Mouse (Mus musculus) lung, adult 18-20 months (tissue): ENCODE data around the gene Fdxr.
A peak's percentile ranks its signal among the peaks of the same experiment; 100 is the strongest.

Experiments used
- DNase-seq, 2 experiments: peaks; one replicate each; pipeline ENCODE4 v3.0.0; 2022; ENCODE audit warnings: mixed read lengths in 2 of 2

Gene Fdxr

DNA sequence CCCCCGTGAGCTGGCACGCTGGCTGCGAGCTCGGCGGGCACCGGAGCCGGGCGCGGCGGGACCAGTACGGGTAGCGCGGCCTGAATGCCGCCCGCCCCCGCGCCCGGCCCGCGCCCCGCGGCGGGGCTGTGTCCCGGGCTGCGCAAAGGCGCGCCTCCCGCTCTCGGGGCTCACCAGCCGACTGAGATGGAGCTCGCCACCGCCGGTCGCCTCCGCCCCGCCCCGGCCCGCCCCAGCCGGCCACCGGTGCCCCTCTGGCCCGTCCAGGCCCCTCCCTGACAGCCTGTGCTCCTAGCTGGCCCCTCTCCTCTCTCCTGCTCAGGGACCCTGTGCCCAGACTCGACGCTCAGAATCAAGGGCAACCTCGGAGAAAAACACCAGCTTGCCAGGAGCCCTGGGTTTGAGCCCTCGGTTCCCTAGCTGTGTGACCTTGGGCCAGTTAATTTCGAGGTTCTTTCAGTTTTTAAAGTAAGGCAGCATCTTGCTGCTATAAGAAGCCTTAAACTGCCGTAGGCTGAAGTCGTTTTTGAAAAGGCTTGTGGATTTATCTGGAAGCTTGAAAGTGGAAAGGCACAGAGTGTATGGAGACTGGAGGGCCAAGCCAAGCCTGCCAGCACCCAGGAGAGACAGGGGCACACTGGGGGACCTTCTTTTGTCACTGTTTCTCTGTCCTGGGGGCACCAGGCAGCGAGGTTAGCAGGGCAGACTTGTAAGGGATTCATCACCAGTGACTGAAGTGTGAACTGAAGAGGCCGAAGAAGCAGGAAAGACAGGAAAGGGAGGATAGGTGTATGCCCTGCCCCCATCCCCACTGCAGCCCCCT is 9.6 kb downstream of the Fdxr start, which contains the start of gene Grin2c:
Gene Grin2c, minus strand, starts transcription at position 183 of the 823 bp plus-strand sequence.
- no peak for DNase-seq

DNA sequence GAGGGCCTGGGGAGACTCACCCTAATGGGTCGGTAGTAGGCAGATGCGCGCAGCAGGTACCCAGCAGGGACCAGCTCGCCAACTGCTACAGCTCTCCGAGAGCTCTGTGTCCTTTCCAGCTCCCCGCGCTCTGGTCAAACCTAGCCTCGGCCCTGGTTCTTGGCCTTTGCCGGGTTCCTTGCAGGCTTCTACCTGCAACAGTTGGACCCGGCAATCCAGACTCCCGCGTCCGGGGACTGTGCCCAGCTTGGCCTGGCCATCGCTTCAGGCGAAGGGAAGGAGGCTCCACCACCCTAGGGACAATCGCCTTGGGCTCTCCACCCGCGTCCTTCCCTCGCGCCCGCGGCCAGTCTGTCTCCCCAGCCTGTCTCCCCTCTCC is 10.5 kb downstream of the Fdxr start:
- no peak for DNase-seq

DNA sequence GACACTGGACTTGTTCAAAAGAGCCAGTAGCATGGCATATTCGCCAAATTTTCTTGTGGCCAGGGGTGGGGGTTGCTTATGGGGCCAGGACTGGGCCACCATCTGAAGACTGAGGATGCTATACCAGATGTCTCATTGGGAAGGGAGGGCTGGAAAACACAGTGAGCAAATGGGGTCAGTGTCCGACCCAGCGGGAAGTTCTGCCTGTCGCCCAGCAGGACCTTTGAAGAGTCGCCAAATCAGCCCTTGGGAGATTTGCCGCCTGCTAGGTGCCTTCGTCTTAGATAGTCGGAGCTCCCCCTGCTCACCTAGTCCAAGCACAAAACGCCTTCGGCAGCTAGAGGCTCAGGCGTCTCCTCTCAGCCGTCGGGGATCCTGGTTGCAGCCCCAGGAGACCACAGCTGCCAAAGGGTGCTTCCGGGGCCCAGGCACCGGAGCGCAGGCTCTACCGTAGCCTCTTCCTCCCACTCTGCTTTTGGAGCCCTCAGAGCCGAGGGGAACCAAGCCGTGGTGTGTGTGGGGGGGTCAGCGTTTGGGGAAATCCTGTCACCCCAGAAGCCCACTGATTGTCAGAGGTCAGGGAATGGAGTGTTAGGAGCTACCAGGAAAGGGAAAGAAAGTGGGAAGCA is 11.0 kb downstream of the Fdxr start:
- no peak for DNase-seq

GRCm38 (mm10) chr11:115264862-115265668 is 11.8 kb downstream of the Fdxr start:
- DNase-seq: no peak

DNA sequence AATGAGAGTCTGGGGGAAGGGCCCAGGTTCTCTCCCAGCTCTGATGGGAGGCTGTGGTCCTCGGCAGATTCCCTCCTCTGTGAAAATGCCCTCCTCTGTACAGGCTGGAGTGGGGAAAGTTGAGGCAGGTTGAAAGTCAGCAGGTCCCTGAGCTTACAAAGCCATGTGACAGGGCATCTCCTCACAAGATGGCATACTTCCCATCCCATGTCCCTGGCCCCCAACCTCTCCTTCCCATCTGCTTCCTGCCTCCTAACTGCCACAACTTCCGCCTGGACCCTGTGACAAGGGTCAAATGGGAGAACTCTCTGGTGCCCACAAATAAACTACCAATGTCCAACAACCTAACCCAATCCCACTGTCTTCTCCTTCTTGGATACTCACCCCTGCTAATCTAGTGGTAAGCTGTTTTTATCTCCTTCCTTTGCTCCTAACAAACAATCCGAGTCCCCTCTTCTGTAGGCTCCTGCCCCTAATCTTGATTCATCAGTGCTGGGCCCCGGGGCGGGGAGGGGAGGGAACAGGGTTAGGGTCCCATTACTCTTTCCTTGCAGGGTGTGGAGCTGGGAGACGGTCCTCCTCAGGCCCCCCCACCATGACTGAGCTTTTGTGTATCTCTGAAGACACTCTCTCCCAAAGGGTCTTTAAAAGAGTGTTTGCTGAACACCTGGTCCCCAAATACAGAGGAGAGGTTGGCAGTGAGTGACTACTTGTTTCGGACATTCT is 12.6 kb downstream of the Fdxr start:
- DNase-seq: no peak

- no peak for DNase-seq
Observed at GRCm38 (mm10) chr11:115262954-115263353, 13.9 kb downstream of the Fdxr start.

- DNase-seq: no peak
Observed at GRCm38 (mm10) chr11:115259134-115259533, 17.7 kb downstream of the Fdxr start.

- no peak for DNase-seq
Observed at GRCm38 (mm10) chr11:115257775-115258510, 18.9 kb downstream of the Fdxr start.

GRCm38 (mm10) chr11:115251258-115251657 is 25.6 kb downstream of the Fdxr start:
- no peak for DNase-seq

GRCm38 (mm10) chr11:115250405-115251090 is 26.3 kb downstream of the Fdxr start:
- no peak for DNase-seq

- DNase-seq: no peak
Observed at GRCm38 (mm10) chr11:115249721-115250404, 27.0 kb downstream of the Fdxr start.

GRCm38 (mm10) chr11:115247945-115248344 is 28.9 kb downstream of the Fdxr start:
- no peak for DNase-seq

DNA sequence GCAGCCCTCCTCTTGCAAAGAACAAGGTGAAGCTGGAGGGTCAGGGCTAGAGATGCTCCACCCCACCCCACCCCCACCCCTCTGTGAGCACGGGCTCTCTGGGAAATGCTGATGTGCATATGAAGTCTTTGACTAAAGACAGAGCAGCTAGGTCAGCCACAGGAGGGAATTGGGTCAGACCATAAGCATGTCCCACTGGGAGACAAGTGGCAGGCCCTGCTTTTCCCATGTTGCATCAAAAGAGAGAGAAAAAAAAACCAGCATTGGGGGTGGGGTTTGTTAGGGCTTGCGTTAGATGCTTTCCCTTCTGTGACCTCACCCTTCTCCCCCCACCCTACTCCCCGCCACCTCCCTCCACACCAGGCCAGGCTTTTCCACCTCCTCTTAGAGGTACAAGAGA is 29.6 kb downstream of the Fdxr start:
- DNase-seq: no peak

DNA sequence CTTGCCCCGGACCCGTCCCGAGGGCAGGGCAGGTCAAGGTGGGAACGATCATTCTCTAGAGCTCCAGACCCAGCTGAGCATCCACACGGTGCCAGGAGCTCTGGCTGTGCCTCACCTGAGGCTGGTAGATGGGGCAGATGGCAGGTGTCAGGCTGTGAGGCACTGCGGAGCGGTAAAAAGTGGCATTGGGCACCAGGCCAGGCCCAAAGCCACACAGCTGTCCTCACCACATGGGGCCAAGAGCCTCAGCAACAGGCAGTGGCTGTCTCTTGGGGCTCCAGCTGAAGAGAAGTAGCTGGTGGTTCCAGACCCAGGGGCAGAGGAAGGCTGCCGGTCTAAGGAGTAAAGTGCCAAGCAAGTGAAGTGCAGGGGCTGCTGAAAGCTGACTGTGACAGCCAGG is 30.5 kb downstream of the Fdxr start:
- no peak for DNase-seq

DNA sequence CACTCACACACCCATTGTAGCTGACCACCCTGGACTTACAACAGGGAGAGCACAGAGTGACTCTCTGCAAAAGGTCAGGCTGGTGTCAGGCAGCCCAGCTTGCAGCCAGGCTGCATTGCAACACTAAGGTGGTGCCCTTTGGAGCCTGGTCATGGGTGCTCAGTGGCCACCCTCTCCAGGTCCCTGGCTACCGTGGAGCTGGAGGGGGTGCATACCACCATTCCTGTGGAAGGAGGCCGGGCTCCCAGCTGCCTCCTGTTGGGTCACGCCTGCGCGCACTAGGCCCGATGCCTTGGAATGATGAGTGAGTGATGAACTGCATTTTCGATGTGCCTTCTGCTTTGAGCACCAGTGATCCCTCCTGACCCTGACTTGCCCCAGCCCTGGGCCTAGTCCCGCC is 32.0 kb downstream of the Fdxr start:
- peak; percentile 45 to 61 for DNase-seq

- no peak for DNase-seq
Observed at GRCm38 (mm10) chr11:115243783-115244182, 33.1 kb downstream of the Fdxr start.

- no peak for DNase-seq
Observed at GRCm38 (mm10) chr11:115242746-115243145, 34.1 kb downstream of the Fdxr start.

GRCm38 (mm10) chr11:115241402-115241801 is 35.4 kb downstream of the Fdxr start:
- DNase-seq: no peak

GRCm38 (mm10) chr11:115236570-115236969 is 40.3 kb downstream of the Fdxr start:
- no peak for DNase-seq

DNA sequence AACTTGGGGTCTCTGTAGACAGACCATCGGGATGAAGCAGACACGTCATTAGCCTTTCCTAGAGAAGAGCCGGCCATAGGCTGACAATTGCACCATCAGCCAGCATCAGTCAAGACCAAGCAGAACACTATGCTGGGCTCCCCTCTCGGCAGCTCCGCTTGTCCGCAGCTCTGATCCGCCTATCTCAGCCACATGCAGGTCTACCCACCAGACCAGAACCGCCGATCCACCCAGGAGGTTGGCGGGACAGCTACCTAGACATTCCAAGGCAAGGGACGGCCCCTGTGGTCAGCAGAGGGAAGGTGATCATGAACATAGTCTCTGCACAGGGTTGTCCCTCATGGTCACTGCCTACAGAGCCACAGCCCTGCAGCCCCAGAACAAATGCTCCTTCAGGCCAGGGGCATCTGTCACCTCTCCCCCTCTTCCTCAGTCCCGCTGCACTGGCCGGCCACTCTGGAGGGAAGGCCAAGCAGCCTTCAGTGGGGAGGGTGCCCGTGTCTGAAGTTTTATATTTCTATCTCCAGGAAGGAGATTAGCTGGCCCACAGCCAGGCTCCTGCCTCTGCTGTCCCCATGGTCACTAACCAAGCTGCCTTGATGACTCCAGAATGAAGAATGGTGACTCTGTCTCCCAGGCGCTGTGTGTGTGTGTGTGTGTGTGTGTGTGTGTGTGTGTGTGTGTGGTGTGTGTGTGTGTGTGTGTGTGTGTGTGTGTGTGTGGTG is 42.4 kb downstream of the Fdxr start:
- DNase-seq: no peak
